Mouse (Mus musculus) cerebellum, postnatal 36 days (tissue): ENCODE measurements at regions not wholly inside any gene's neighbourhood (a gene's known extent, or its start where the extent isn't known, plus 50 kb on each side); places are given as distances from the start of the nearest gene placed in this dataset.
A peak's percentile ranks its signal among the peaks of the same experiment; 100 is the strongest.

ENCODE experiments used
- DNase-seq, 2 experiments: peaks; one replicate each; pipeline ENCODE4 v3.0.0; 2021 to 2022; ENCODE audit warnings: mixed read lengths in 2 of 2

- no peak for DNase-seq
These were observed 193.5 kb upstream of the Atp11b start for GRCm38 (mm10) chr3:35560425-35560824.

DNA sequence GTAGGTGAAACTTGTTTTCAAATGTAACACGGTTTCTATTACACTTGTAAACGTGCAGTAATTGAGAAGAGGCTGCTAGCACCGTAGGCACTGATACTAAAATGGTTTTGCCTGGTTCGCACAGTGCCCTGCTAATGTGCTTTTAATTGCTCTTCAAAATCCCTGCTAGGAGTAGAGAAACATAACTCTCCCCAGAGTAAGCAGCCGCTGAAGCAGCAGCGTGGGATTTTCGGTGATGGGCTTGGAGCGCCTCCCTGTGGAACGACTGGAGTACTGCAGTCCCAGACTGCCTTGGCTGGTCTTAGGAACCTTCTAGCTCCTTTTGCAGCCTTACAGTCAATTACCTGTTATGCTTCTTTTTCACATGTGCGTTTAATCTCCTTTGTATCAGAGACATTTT, 179.5 kb upstream of the Atp11b start:
- peak; percentile 3 to 20 for DNase-seq
